Mouse (Mus musculus) gonadal fat pad, adult 2 months (tissue): ENCODE measurements around the gene Nbeal2. TPM values are rescaled to one million over a fixed set of nuclear protein-coding genes. Genes with fewer than 3 reads are reported as not detected.

Source experiments
- DNase-seq: peaks from one replicate; pipeline ENCODE4 v3.0.0-alpha.2; 2012; ENCODE audit warnings: low read depth
- polyA plus RNA-seq: library from polyadenylated mRNA; depleted of rRNA; stranded (reverse); fragments of >200 nt; gene quantifications from 2 replicates; pipeline ENCODE4 v1.2.3, GENCODE M21; 2012; rRNA removed

The Nbeal2 gene
- polyA plus RNA-seq, 1 experiment: 23.3 TPM

DNA sequence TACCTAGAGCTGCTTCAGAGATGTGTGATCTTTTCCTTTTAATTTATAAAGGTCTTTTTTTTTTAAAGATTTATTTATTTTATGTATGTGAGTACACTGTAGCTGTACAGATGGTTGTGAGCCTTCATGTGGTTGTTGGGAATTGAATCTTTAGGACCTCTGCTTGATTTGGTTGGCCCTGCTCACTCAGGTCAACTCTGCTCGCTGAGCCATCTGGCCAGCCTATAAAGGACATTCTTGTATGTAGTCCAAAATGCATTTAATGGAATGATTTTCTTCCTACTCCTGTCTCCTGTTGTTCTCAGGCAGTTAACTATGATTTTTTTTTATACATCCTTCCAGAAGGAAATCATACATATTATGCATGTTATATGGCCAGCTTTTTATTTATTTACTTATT lies 70.4 kb downstream of the Nbeal2 start:
- DNase-seq: no peak

DNA sequence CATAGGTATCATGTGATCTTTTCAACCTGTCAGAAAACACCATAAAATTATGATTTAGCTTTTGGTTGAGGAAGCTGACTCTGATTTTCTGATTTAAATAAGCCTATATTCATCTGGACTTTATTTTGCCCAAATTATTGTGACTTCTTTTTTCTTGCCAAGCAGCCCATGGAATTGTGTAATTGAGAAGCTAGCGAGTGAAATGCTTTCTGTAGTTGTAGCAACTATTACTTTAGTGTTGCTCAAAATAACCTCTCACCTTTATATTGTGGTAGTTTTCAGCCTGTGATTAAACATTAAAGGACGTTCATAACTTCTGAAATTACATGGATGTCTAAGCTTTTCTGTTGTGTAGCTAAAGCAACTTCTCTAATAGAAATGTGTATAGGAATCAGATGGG lies 71.8 kb downstream of the Nbeal2 start:
- no peak for DNase-seq

Other genes starting within 250 kb of the Nbeal2 start
- 15.0 and 24.1 TPM in 2 replicates for gene Ptpn23, start 245.9 kb downstream of the Nbeal2 start, polyA plus RNA-seq
- 0.10 and 0.23 TPM in 2 replicates for gene Ngp, start 234.4 kb downstream of the Nbeal2 start, polyA plus RNA-seq
- gene Klhl18, start 177.5 kb downstream of the Nbeal2 start, polyA plus RNA-seq: 13.4 and 14.7 TPM in 2 replicates
- gene Kif9, start 177.2 kb downstream of the Nbeal2 start, polyA plus RNA-seq: 2.0 and 2.9 TPM in 2 replicates
- 33.1 and 38.8 TPM in 2 replicates for gene Setd2, start 121.6 kb downstream of the Nbeal2 start, polyA plus RNA-seq
- 15.7 and 21.3 TPM in 2 replicates for gene Nradd, start 29.7 kb downstream of the Nbeal2 start, polyA plus RNA-seq
- gene Ccdc12, start 2.3 kb upstream of the Nbeal2 start, polyA plus RNA-seq: 55.8 and 81.8 TPM in 2 replicates
- gene Myl3, start 87.7 kb upstream of the Nbeal2 start, polyA plus RNA-seq: 0.63 TPM in 1 of 2 replicates, not detected in the other
- 24.3 and 35.6 TPM in 2 replicates for gene Pth1r, start 93.0 kb upstream of the Nbeal2 start, polyA plus RNA-seq
- gene Prss42, start 144.0 kb upstream of the Nbeal2 start, polyA plus RNA-seq: 0.07 and 0.19 TPM in 2 replicates
- gene Prss44, start 159.8 kb upstream of the Nbeal2 start, polyA plus RNA-seq: not detected in 2 replicates
- 0.07 and 0.15 TPM in 2 replicates for gene Prss43, start 172.5 kb upstream of the Nbeal2 start, polyA plus RNA-seq
- gene Prss45, start 180.4 kb upstream of the Nbeal2 start, polyA plus RNA-seq: 0.36 TPM in 1 of 2 replicates, not detected in the other
- 0.15 and 0.24 TPM in 2 replicates for gene Prss46, start 190.3 kb upstream of the Nbeal2 start, polyA plus RNA-seq
- not detected in 2 replicates for gene Prss50, start 203.8 kb upstream of the Nbeal2 start, polyA plus RNA-seq
- 17.7 and 24.0 TPM in 2 replicates for gene Als2cl, start 225.7 kb upstream of the Nbeal2 start, polyA plus RNA-seq
- 0.88 and 1.3 TPM in 2 replicates for gene Tmie, start 226.0 kb upstream of the Nbeal2 start, polyA plus RNA-seq